Mouse (Mus musculus): ENCODE results near the gene Gm5728.
"Not testable (repeated sequence)": the region's sequence is repeated elsewhere in the genome, so short reads cannot be mapped to it uniquely, and the experiment has no call there.

The Gm5728 gene

GRCm38 (mm10) chr7:20375310-20375709, at the start of gene Gm5728:
Gm5728 (minus strand) TSS chr7:20375410.
- not testable (repeated sequence) for DNase-seq (ENCODE audit: extremely low spot score, low spot score)

- DNase-seq (ENCODE audit: extremely low spot score, low spot score) = not testable (repeated sequence)
These were observed 42.4 kb upstream of the Gm5728 start, which contains the start of gene Vmn1r100 for GRCm38 (mm10) chr7:20417642-20418041. Vmn1r100 (plus strand) TSS chr7:20417942.

GRCm38 (mm10) chr7:20333965-20334364, 41.2 kb downstream of the Gm5728 start, which contains the start of gene Gm4133:
Gm4133 (minus strand) TSS chr7:20334065.
- DNase-seq (ENCODE audit: extremely low spot score, low spot score) = not testable (repeated sequence)

Data from neural tube, embryonic 10.5 days (tissue).